Mouse (Mus musculus) heart, embryonic 14.5 days (tissue): Measurements from ENCODE around the gene Pam. TPM values are rescaled to one million over a fixed set of nuclear protein-coding genes. Genes with fewer than 3 reads are reported as not detected.
A peak's percentile ranks its signal among the peaks of the same experiment; 100 is the strongest.

Experiments
- ATAC-seq: fragments of 200-750 bp; cut with Nextera tagmentation; 2 replicates; pipeline ENCODE4 v1.8.0; 2017; ENCODE audit warnings: low read depth, moderate TSS enrichment; ENCODE audit not compliant: insufficient number of reproducible peaks, insufficient read depth, low FRiP score
- H3K27ac ChIP-seq, 2 experiments: fragments of 200-500 bp in 1 of 2; fragments of 300-500 bp in 1 of 2; sonication (generic) in 1 of 2; replicated peaks in 1 of 2; 2 replicates each; pipeline ENCODE4 v1.5.1; 2012 to 2014; ENCODE audit warnings: low read depth in 2 of 2, low read length in 2 of 2, control low read depth in 1 of 2, mild to moderate bottlenecking in 1 of 2, mixed read lengths in 1 of 2; ENCODE audit not compliant: control insufficient read depth in 1 of 2, insufficient read depth in 1 of 2
- H3K27me3 ChIP-seq: fragments of 300-500 bp; sonication (generic); 2 replicates; pipeline ENCODE4 v1.6.1; 2014; ENCODE audit warnings: mild to moderate bottlenecking, low read length, control low read depth; ENCODE audit not compliant: control insufficient read depth, insufficient read depth
- H3K36me3 ChIP-seq: fragments of 300-500 bp; sonication (generic); 2 replicates; pipeline ENCODE4 v1.6.1; 2014; ENCODE audit warnings: mild to moderate bottlenecking, control low read depth, low read length, mixed read lengths; ENCODE audit not compliant: control insufficient read depth, insufficient read depth
- H3K4me1 ChIP-seq, 2 experiments: fragments of 200-500 bp in 1 of 2; fragments of 300-500 bp in 1 of 2; sonication (generic) in 1 of 2; 2 replicates each; pipeline ENCODE4 v1.6.1; 2012 to 2014; ENCODE audit warnings: low read length in 2 of 2, control low read depth in 1 of 2, mixed read lengths in 1 of 2; ENCODE audit not compliant: control insufficient read depth in 2 of 2, insufficient read depth in 2 of 2
- H3K4me2 ChIP-seq: fragments of 300-500 bp; sonication (generic); 2 replicates; pipeline ENCODE4 v1.6.1; 2014; ENCODE audit warnings: mild to moderate bottlenecking, low read length
- H3K4me3 ChIP-seq, 2 experiments: fragments of 200-500 bp in 1 of 2; fragments of 300-500 bp in 1 of 2; sonication (generic) in 1 of 2; 2 replicates each; pipeline ENCODE4 v1.5.1; 2012 to 2014; ENCODE audit warnings: low read length in 2 of 2, mild to moderate bottlenecking in 2 of 2, control low read depth in 1 of 2, low read depth in 1 of 2, moderate library complexity in 1 of 2; ENCODE audit not compliant: control insufficient read depth in 1 of 2, insufficient read depth in 1 of 2
- H3K9ac ChIP-seq: fragments of 300-500 bp; sonication (generic); 2 replicates; pipeline ENCODE4 v1.6.1; 2014; ENCODE audit warnings: mild to moderate bottlenecking, low read length
- H3K9me3 ChIP-seq: fragments of 300-500 bp; sonication (generic); 2 replicates; pipeline ENCODE4 v1.6.1; 2016; ENCODE audit warnings: low read length, control low read depth; ENCODE audit not compliant: control insufficient read depth
- whole genome bisulfite sequencing: fragments of 180-500 bp; shearing (Covaris S2); extraction: QIAGEN DNeasy Blood & Tissue Kit; methylation state at CpG from one replicate; pipeline ENCODE4 v1.1.7; 2014; 5-methylcytosine and 5-hydroxymethylcytosine counted together
- polyA plus RNA-seq: library from polyadenylated mRNA; unstranded; fragments of >200 nt; fragmentation: Nextera tagmentation; extraction: Ambion mirVana; gene quantifications from 2 replicates; pipeline ENCODE4 v1.2.1, GENCODE M21; 2014

Gene Pam
- polyA plus RNA-seq, 1 experiment from 2014 or later: 671 TPM

DNA sequence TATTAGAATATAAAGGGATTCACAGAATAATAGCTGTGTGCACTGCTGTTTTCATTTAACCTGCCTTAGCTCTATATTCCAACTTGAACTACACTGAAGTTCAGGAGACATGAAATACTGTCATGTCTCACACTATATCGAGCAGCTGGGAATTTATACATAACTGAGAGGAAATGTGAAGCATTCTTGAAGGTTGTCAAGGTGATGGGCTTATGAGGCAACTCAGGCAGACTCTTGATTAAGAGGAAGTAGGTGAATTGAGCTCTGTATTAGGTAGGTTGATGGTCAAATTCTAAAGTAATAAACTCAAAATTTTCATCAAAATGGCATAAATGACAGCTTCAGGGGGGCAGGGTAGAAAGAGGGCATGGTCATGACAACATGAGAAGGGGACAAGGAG, 29.3 kb upstream of the Pam start:
- Histone ChIP-seq H3K9me3 (no peaks in the 10 kb centered on the region), H3K9ac (no peak overlapping the region), H3K27ac (no peak overlapping the region), H3K4me3 (no peak overlapping the region), H3K36me3 (no peaks in the 10 kb centered on the region), H3K27me3 (no peaks in the 10 kb centered on the region), H3K4me2 (no peak overlapping the region), H3K4me1 (no peaks in the 10 kb centered on the region; a peak in 1 of 4 replicates)
- no peak for ATAC-seq
- 64% methylated on average over 1 of the region's 1 CpGs for WGBS

DNA sequence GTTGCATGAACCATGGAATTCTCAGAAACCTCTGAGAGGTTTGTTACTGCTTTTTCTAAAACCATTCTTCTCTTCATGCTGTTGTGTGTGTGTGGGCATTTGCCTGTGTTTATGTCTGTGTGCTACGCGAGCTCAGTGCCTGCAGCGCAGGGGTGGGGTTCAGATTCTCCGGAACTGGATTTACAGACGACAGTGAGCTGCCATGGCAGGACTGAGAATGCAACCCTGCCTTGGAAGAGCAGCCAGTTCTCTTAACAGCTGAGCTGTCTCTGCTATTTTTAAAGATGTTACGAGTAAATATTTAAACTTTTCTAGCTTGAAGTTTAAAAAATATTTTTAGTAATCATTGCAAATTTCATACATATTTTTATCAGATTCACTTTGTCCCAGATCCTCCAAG, 24.1 kb upstream of the Pam start:
- no peak for ATAC-seq
- WGBS: 81% methylated on average over 6 of the region's 6 CpGs
- H3K4me1 ChIP-seq: no peaks in the 10 kb centered on the region
- no peaks in the 10 kb centered on the region for H3K36me3 ChIP-seq
- no peak overlapping the region for H3K4me3 ChIP-seq
- H3K9me3 ChIP-seq: no peaks in the 10 kb centered on the region
- no peak overlapping the region for H3K4me2 ChIP-seq
- H3K9ac ChIP-seq: no peak overlapping the region
- no peak overlapping the region for H3K27ac ChIP-seq
- H3K27me3 ChIP-seq: no peaks in the 10 kb centered on the region

DNA sequence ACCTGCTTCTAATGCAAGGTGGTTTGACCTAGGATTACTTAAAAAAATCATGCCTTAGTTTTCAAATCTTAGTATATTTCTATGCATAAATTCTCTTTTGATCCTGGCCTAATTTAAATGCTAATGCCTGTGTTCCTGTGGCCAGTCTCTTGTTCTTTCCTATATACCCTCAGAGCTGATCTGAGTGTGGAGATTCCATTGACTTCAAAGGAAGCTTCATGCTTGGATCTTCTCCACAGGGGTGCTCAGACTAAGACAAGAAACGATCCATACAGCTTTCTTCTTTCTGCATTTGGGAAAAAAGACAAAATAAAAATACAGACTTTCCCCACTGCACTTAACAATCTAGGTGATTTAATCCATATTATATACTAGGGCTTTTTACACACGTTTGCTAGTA, 12.2 kb upstream of the Pam start:
- Histone ChIP-seq H3K9ac (no peak overlapping the region), H3K4me3 (no peak overlapping the region), H3K27me3 (no peaks in the 10 kb centered on the region), H3K4me1 (no peaks in the 10 kb centered on the region), H3K27ac (no peak overlapping the region), H3K36me3 (no peaks in the 10 kb centered on the region), H3K9me3 (peaks cover 6% of the 10 kb centered on the region), H3K4me2 (no peak overlapping the region)
- 68% methylated on average over 2 of the region's 2 CpGs for WGBS
- ATAC-seq: no peak

DNA sequence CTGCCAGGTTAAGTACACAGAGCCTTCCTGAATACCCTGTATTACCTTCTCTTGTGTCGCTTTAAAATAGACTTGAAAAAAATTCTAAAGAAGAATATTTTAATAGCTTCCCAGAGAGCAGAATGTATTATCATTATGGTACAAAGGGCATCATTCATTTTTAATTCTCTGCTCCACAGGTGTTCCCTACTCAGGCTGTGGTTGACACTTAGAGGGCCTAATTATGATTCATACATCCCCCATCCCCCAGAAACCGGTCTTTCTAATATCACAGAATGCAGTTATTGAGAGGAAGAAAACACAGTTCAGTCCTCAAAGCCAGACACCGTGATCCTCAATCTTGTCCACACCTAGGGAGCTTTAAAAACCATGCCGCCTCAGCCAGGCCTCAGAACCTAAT, 4.0 kb upstream of the Pam start:
- no peak for ATAC-seq
- H3K4me3 ChIP-seq: no peak overlapping the region
- 67% methylated on average over 4 of the region's 4 CpGs for WGBS
- peaks cover 7 to 9% of the 10 kb centered on the region in 2 experiments for H3K4me1 ChIP-seq
- H3K9ac ChIP-seq: no peak overlapping the region
- H3K9me3 ChIP-seq: peaks cover 6% of the 10 kb centered on the region
- no peaks in the 10 kb centered on the region for H3K27me3 ChIP-seq
- H3K36me3 ChIP-seq: no peaks in the 10 kb centered on the region
- H3K4me2 ChIP-seq: no peak overlapping the region
- H3K27ac ChIP-seq: no peak overlapping the region

DNA sequence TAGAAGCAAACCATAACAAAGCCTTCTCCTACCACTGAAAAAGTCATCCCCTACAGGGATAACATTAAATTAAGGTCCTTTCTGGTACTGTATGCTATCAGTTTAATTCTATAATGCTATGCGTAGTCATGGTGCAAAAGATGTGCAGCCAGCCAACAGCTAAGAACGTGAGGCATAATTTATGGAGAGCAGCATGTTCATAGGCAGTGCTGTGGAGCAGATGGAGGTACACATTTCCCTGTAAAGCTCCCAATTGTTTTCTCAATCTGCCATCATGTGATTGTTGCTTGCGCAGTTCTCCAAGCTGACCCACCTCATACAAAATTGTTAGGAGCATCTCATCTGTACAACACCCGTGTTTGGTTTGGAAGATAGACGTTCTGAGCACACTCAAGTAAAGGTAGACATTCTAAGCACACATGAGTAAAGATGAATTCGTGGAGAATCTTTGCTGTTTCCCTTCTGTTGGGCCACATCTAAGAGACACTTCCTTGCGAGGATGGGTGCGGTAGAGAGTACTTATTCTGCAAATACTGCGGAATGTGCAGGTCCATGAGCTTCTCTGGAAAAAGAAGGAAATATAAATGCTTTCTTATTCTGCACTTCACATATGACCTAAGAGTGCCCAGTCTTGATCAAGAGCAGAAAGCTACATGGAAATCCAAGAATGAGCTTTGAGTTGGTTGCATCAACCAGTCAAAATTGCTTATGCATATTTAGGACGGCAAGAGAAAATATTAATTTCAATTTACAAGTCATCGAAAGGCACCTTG, 2.7 kb upstream of the Pam start:
- Histone ChIP-seq H3K4me1 (peaks cover 7 to 17% of the 10 kb centered on the region in 2 experiments), H3K4me2 (no peak overlapping the region), H3K27me3 (no peaks in the 10 kb centered on the region), H3K9me3 (peaks cover 6% of the 10 kb centered on the region), H3K9ac (no peak overlapping the region), H3K36me3 (no peaks in the 10 kb centered on the region), H3K4me3 (no peak overlapping the region), H3K27ac (no peak overlapping the region)
- ATAC-seq: no peak
- WGBS: 91% methylated on average over 11 of the region's 11 CpGs

DNA sequence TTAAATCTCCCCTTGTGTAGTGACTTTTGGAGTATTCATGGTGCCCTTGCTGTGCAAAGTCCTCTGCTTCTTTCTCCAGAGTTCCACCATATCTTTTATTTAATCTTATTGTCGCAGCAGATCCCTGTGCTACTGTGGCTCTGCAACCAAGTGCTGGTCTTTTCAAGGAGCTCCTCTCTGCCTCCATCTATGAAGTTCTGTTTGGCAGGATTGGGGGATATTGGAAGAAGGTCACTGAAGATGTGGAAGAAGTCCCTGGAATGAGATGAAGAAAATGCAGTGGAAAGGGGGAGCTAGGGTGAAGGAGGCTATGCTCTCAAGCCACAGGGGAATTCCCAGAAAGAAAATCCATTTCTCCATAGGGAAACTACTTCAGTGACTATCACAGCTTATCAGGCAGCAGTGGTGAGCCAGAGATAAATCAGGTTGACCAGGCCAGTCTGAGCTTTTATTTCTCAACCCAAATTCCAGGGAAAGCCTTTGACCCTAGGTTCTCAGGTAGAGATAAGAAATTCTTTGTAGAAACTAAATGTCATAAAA, 1.0 kb upstream of the Pam start:
- no peaks in the 10 kb centered on the region for H3K9me3 ChIP-seq
- peak overlapping the region; percentile 84; the same call in 1 of the 2 replicates for H3K9ac ChIP-seq
- H3K27me3 ChIP-seq: no peaks in the 10 kb centered on the region
- no peak overlapping the region for H3K4me3 ChIP-seq
- WGBS: 33% methylated on average over 1 of the region's 1 CpGs
- peaks cover 7 to 17% of the 10 kb centered on the region in 2 experiments for H3K4me1 ChIP-seq
- no peaks in the 10 kb centered on the region for H3K36me3 ChIP-seq
- 0 out of 4 replicates have a peak overlapping the region, but pooled peaks of 1 of the 2 experiments have one; percentile 9 for H3K27ac ChIP-seq
- ATAC-seq: no peak
- peak overlapping the region; percentile 84 for H3K4me2 ChIP-seq

DNA sequence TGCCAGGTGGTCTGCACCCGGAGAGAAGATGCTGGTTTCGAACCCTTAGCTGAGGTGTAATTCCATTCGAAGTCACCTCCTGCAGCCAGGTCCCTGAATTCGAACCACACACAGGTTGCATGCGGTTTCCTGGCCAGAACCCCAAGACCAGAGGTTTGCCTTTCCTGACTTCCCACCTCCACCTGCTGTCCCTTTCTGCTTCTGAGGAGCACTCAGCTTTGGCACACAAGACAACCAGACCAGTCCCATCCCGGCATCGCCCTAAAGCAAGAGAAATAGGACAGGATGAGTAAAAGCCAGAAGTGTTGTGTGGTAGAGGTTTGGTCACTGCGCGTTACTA, 515 bp upstream of the Pam start:
- Histone ChIP-seq H3K36me3 (no peaks in the 10 kb centered on the region), H3K9ac (peak overlapping the region; percentile 84), H3K4me1 (peaks cover 7 to 17% of the 10 kb centered on the region in 2 experiments), H3K4me3 (peak overlapping the region; percentile 75 to 100), H3K27ac (peak overlapping the region; percentile 91 to 94), H3K9me3 (no peaks in the 10 kb centered on the region), H3K4me2 (peak overlapping the region; percentile 84), H3K27me3 (no peaks in the 10 kb centered on the region)
- WGBS: 24% methylated on average over 8 of the region's 9 CpGs
- ATAC-seq: no peak
